Mouse (Mus musculus): Measurements from ENCODE around the gene Hist1h2an.
"Not testable (repeated sequence)": the region's sequence is repeated elsewhere in the genome, so short reads cannot be mapped to it uniquely, and the experiment has no call there.

Gene Hist1h2an

DNA sequence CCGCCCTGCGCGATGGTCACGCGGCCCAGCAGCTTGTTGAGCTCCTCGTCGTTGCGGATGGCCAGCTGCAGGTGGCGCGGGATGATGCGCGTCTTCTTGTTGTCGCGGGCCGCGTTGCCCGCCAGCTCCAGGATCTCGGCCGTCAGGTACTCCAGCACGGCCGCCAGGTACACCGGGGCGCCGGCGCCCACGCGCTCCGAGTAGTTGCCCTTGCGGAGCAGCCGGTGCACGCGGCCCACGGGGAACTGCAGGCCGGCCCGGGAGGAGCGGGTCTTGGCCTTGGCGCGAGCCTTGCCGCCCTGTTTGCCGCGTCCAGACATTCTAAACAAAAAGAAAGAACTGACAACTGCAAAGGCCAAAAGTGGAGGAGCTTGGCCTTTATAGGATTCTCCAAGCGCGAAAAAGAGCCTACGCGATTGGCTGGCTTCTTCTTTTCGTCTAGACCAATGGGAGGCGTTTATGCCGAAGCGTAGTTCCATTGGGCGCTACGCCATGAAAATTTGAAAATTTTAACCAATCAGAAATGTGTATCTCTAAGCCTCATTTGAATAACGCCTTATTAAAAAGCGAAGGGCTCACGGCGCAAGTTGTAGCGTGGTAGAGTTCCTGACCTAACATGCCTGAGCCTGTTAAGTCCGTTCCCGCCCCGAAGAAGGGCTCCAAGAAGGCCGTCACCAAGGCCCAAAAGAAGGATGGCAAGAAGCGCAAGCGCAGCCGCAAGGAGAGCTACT lies at the start of gene Hist1h2an, which contains the start of gene Hist1h2bp:
TSS of gene Hist1h2an (minus strand) at position 320 of the 731 bp plus-strand sequence.
TSS of gene Hist1h2bp (plus strand) at position 563 of the 731 bp plus-strand sequence.
- DNase-seq: peak; percentile 99

DNA sequence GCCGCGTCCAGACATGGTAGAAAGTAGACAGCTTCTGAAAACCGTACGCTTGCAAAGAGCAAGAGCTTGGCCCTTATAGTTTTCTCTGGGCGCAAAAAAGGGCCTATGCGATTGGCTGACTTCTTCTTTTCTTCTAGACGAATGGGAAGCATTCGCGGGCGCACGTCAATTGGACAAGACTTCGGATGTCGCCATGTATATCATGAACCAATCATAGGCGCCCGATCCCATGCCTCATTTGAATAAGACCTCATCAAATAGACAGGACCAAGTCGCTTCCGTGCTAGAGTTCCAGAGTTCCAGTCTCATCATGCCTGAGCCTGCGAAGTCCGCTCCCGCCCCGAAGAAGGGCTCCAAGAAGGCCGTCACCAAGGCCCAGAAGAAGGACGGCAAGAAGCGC lies 46.4 kb upstream of the Hist1h2an start, which contains the start of the genes Hist1h2ap and Hist1h2br:
TSS of gene Hist1h2ap (minus strand) at position 47 of the 400 bp plus-strand sequence.
TSS of gene Hist1h2br (plus strand) at position 283 of the 400 bp plus-strand sequence.
- DNase-seq: not testable (repeated sequence)

GRCm38 (mm10) chr13:21831418-21832394 lies 44.7 kb upstream of the Hist1h2an start, which contains the start of gene Hist1h4n:
TSS of gene Hist1h4n (minus strand) at chr13:21832196.
- DNase-seq: not testable (repeated sequence)

DNA sequence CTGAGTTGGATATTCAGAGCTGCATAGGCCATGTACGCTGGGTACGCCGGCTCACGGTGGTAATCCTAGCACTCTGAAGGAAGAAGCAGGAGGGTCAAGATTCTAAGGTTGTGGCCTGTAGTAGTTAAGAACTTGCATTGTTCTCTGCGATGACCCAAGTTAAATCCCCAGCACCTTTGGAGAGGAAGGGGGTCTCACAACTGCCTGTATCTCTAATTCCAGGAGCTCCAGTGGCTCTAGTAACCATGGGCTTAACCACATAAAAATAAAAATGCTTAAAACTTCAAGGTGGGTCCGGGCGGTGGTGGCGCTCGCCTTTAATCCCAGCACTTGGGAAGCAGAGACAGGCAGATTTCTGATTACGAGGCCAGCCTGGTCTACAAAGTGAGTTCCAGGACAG lies 43.3 kb upstream of the Hist1h2an start:
- no peak for DNase-seq

DNA sequence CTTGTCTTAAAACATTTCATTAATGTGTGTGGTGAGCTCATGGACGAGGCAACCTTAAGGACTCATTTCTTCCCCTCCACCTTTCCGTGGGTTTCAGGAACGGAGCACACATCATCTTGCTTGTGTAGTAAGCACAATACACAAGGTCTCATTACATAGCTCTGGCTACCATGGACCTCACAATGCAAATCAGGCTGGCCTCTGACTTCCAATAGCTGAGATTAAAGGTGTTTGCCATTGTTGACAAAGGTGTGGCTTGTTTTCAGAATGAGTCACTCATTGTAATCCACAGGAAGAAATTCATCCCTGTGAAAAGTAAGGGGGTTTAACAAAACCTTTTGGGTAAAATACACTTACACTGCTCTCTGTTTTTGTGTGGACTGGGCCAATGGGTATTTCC lies 41.5 kb upstream of the Hist1h2an start:
- no peak for DNase-seq

- not testable (repeated sequence) for DNase-seq
Measured at GRCm38 (mm10) chr13:21820082-21820890, 33.3 kb upstream of the Hist1h2an start.

GRCm38 (mm10) chr13:21812092-21812491 lies 25.1 kb upstream of the Hist1h2an start:
- not testable (repeated sequence) for DNase-seq

DNA sequence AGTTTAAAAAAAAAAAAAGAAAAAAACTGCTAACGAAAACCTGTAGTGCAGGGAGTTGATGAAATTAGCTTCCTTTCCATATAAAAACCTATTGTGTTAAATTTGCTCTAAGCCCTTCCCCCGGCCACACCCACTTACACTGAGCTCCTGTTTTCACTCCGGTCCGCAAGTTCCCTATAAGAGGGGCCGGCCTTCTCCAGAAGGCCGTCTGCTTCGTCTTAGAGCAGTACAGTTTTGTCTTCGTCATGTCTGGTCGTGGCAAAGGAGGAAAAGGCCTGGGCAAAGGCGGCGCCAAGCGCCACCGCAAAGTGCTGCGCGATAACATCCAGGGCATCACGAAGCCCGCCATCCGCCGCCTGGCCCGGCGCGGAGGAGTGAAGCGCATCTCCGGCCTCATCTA lies 24.5 kb upstream of the Hist1h2an start, which contains the start of gene Hist1h4m:
TSS of gene Hist1h4m (plus strand) at position 208 of the 400 bp plus-strand sequence.
- DNase-seq: not testable (repeated sequence)

- not testable (repeated sequence) for DNase-seq
Measured at GRCm38 (mm10) chr13:21811074-21811473, 24.1 kb upstream of the Hist1h2an start.

DNA sequence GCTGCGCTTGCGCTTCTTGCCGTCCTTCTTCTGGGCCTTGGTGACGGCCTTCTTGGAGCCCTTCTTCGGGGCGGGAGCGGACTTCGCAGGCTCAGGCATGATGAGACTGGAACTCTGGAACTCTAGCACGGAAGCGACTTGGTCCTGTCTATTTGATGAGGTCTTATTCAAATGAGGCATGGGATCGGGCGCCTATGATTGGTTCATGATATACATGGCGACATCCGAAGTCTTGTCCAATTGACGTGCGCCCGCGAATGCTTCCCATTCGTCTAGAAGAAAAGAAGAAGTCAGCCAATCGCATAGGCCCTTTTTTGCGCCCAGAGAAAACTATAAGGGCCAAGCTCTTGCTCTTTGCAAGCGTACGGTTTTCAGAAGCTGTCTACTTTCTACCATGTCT lies 23.1 kb upstream of the Hist1h2an start, which contains the start of the genes Hist1h2bq and Hist1h2ao:
TSS of gene Hist1h2bq (minus strand) at position 125 of the 400 bp plus-strand sequence.
TSS of gene Hist1h2ao (plus strand) at position 393 of the 400 bp plus-strand sequence.
- not testable (repeated sequence) for DNase-seq

DNA sequence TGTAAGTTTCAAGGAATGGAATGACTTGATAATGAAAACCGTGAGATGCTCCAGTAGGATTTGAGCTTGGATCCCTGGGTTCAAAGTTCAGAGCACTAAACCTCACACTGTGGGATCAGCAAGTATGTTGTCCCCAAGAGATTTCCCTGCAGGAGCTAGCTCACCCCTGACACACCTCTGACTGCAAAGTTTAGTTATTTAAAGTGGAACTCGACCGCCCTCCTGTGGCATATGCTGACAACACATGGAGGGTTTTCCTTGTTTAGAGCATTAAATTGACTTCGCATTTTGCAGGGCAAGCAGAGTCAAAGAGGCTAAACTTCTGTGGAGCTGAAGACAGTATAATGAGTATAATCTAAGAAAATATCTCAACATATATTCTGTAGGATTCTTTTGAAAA lies 16.0 kb upstream of the Hist1h2an start:
- not testable (repeated sequence) for DNase-seq

GRCm38 (mm10) chr13:21797163-21797562 lies 10.1 kb upstream of the Hist1h2an start:
- DNase-seq: not testable (repeated sequence)

GRCm38 (mm10) chr13:21795584-21795983 lies 8.6 kb upstream of the Hist1h2an start:
- DNase-seq: no peak

GRCm38 (mm10) chr13:21790601-21791283 lies 3.7 kb upstream of the Hist1h2an start:
- DNase-seq: no peak

DNA sequence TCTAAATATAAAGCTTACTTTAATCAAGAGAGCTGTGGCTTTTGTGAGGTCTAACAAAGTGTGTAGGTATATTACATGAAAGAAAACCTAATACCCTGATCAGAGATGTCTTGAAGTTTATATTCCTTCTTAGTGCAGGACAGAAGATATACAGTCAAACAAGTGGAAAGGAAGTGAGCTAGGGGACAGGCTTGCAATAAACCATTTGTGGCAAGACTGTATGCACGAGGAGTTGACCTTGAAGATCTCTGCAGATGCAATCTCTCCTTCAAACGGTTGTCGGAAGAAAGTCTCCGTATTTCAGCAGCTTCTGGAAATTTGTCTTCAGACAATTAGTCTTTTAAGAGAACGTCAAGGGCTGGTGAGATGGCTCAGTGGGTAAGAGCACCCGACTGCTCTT lies 2.9 kb upstream of the Hist1h2an start:
- DNase-seq: no peak

DNA sequence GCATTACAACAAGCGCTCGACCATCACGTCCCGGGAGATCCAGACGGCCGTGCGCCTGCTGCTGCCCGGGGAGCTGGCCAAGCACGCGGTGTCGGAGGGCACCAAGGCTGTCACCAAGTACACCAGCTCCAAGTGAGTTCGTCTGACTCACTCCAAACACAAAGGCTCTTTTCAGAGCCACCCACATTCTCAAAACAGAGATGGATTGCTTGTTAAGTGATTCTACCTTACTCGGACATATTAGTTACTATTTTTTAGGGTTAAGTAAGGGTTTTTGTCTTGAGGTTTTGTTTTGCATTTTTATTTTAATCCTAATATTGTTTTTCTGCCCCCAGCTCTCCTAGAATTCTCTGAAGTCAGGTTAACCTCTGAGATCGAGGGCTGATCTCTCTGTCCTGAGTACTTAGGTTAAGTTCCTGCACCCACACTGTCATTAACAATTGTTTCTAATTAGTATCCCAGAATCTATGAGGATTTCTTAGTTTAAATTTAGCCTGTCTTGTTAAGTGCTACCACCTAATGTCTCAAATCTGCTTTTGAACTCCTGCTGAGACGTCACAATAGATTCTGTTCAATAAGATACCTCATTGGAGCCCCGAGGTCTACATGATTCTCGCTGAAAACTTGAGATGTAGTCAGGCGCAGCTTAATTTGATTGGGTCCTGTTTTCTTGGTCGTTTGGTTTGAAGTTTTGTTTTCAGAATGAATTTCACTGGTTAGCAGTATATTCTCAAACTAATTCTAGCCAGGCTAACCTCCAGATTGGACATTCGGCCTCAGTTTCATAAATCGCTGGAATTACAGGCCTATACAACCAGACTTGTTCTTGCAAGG lies 959 bp upstream of the Hist1h2an start:
- peak; percentile 30 for DNase-seq

DNA sequence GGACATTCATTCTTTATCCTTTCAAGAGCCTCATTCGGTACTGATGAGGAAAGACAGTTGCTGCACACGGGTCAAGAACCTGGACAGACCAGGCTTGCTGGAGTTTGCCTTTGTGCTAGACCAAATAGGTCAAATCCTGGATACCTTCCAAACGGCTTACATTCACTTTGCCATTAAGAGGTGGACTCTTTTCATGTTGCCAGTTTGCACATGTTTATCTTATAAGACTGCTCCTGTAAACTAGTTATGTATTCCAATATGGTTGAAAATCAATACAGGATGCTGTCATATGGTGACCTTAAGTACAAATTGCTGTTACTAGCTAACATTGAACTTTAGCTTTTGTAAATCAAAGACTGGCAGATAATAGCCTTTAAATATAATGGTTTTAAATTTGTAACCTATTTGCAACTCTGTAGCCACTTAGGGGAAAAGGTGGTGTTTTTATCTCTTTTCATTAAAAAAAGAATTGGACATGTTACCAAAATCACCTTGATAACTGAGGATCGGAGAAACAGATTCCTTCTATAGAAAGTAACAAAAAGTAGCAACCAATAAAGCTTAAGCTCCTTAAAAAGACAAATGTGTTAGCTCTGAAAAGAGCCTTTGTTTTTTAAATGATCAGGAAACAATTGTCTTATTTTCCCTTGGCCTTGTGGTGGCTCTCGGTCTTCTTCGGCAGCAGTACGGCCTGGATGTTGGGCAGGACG lies 674 bp downstream of the Hist1h2an start:
- DNase-seq: peak; percentile 53

DNA sequence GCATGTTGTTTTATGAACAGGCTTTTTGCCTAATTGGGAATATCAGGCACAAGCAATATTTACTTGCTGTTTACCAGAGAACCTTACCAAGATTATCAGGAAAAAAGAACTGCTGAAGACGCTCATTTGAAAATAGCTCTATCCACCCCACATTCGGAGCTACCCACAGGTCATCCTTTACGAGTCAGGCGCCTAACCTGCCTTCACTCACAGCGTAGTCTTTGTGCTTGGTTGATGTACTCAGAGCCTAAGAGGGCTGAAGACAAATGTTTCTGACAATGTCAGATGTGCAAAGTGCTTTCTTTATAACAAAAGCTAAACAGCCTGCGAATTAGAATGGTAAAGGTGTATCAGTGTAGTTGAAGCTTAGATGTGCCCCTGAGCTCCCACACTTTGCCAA lies 2.7 kb downstream of the Hist1h2an start:
- DNase-seq: no peak

DNA sequence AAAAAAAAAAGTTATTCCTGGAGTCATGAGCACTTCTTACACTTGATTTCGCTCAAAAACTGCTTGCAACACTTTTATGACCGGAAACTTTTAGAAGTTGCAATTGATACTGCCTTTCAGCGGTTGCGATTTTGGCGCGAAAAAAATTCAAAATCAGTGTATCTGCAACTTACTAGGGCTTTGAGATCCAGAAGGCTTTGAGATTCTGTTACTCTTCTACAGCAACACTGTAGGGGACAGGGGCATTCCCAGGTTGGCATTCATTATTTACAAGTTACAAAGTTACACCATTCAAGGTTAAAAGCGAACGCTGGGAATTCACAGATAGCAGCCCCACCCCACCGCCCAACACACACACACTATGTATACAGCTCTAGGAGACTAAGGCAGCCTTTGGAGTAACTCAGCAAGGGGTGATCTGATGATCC lies 3.3 kb downstream of the Hist1h2an start:
- peak; percentile 80 for DNase-seq

- DNase-seq: peak; percentile 95
Measured at GRCm38 (mm10) chr13:21783255-21783617, 3.8 kb downstream of the Hist1h2an start, which contains the start of gene Hist1h3i. TSS of gene Hist1h3i (minus strand) at chr13:21783370.
